Mouse (Mus musculus): ENCODE measurements around the gene Exoc3l4. TPM values are rescaled to one million over a fixed set of nuclear protein-coding genes. Genes with fewer than 3 reads are reported as not detected.
A peak's percentile ranks its signal among the peaks of the same experiment; 100 is the strongest.

Gene Exoc3l4
- 1 to 10 TPM; 6.1 to 7.1 TPM for total RNA-seq (2021)
- long read RNA-seq, partial matches to known transcripts, result 0 of 1 reads
- long read RNA-seq, other reads (novel, unspliced or antisense), result 1 of 1 reads

DNA sequence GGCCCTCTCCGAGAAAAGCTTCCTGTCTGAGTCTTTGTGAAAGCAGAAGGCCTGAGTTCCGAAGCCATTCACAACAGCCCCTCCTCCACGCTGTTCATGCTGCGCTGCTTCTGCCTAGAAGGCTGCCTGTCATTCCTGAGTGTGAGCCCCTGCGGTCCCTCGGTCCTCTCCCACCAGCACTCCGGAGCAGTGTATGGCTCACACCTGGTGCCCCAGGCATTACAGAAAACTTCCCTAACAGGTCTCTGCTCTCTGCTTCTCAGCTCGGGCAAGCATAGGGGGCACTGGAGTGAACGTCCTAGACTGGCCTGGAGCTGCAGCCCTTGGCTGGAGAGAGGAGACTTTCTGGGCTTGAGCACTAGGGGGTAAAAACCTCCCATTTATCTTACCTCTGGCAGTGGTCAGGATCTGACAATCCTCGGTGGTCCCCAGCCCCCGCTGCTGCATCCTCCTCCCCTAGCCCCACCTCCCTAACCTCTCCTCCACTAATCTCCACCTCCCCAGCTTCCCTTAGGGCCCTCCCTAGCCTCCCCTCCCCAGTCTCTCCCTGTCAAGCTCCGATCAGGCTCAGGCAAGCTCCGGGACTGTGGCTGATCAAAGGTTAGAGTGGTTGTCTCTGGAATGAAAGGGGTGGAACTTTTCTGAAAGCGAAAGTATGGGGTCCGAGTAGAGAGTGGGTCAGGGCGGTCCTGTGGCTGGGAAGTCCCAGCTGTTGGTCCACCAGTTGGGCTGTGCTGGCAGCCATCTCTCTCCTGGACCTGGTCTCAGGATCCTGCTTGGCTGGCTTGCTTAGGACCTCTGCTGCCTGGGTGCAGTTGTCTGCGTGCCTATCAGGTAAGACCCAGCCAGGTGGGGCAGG lies at the start of gene Exoc3l4:
Gene Exoc3l4 (plus strand): TSS at position 97 of the 859 bp plus-strand sequence.
- DNase-seq (ENCODE audit: low spot score in 2 of 2), result no peak

DNA sequence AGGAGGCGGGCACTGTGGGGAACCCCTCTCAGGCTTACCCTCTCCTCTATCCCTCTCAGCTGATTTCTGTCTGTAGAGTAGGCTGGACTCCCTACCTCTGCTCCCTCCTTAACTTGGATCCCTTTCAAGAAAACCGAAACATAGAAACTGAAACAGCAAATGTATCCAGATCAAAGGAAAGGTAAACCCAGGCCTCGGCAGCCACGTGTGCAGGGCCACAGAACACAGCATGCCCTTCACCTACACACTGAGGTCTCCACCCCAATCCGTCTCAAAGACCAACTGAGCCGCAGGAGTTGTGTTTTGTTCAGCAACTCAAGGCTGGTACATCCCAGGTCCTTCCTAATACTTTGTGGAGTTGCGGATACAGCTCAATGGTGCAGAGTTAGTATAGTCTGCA lies 49.8 kb upstream of the Exoc3l4 start:
- DNase-seq (ENCODE audit: low spot score in 2 of 2), result no peak

DNA sequence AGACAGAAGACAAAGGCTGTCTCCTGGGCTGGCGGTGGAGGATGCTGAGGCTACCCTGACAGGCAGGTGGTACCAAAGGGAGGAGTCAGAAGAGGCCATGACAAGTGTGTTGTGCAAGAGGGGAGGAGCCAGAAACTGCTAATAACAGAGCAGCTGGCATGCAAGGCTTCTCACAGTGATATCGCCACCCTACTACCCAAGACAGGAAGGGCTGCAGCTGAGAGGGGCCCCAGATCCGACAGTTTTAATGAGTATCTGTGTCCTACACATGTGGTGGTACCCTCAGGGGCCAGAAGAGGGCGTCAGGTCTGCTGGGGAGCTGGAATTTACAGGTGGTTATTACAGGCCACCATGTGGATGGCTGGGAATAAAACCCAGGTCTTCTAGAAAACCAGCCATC lies 46.6 kb upstream of the Exoc3l4 start:
- no peak for DNase-seq (ENCODE audit: low spot score in 2 of 2)

DNA sequence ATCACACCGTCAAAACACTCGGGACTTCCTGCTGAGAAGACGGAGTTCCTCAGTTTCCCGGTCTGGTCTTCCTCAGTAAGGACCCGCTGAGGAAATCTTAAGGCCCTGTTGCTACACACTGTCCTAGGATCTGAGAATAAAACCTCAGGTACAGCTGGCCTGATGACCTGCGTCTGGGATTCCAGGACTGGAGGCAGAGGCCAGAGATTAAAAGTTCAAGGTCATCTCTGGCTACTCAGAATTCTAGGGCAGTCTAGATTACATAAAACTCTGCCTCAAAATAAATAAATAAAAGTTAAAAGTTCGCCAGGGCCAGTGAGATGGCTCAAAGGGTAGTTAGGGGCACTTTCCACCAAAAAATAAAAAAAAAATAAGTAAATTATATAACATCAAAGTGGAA lies 44.9 kb upstream of the Exoc3l4 start:
- no peak for DNase-seq (ENCODE audit: low spot score in 2 of 2)

DNA sequence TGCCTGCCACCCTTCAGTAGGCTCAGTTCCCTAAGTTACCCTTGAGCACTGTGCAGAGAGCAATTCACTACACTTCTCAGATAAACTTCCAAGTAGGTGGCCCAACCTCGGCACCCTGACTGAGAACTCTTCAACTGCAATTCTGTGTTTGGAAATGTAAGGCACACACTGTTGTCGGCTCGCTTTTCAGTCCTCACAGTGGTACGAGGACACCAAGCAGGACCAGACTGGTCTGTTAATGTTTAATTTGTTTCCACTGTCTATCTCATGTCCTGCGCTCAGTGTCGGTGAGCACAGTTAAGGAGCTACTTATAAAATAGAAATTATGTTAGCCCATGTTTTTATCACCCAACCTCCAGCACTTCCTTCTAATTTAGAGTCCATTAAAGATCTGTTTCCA lies 43.4 kb upstream of the Exoc3l4 start:
- DNase-seq (ENCODE audit: low spot score in 2 of 2), result no peak

DNA sequence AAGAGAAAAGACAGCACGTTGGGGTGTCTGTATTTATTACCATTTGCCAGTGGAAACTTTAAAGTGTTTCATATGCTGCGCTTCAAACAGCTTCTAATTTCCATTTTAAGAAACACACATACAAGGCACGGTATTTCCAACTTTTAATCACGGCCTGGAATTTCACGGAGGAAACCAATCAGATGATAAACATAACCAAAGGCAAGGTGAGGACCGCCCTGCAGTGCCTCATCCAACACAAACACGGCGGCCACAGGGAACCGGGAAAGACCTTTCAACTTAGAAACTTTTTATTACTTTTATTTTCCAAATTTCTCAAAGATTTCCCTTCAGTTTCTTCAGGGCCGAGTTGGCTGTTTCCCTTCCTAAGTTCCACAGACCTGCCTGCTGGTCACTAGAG lies 42.1 kb upstream of the Exoc3l4 start:
- no peak for DNase-seq (ENCODE audit: low spot score in 2 of 2)

DNA sequence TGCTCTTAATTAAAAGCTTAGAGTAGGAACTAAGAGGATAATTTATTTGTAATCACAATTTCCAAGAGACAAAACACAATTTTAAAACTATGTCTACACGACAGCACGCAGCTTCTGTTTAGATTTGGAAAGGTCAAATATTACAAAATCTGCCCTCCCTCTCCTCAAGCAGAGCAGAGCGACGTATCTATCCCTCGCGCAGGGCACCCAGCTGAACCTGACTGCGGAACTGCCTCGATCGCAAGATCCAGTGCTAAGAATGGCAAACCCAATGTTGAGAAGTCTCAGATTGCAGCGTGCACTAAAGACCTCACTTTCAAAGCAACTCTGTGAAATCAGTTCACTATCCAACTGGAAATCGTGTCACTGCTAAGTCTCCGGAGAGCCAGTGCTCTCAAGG lies 41.3 kb upstream of the Exoc3l4 start:
- DNase-seq (ENCODE audit: low spot score in 2 of 2), result no peak

DNA sequence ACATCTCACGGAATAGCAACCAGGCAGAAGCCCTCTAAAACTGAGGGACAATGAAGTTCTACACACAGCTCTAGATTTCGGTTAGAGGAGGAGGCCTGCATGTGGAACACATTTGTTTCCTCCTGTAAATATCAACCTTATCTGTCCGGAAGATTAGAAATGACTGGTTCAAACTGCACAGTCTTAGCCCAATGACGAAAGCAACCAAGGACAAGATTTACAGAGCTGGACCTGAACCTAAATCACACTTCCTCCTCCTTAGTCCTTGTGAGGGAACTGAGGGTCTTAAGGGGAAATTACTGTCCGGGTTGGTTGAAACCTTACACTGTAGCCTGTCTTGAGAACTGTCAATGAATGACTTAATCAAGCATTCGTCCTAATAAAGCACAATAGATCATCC lies 40.8 kb upstream of the Exoc3l4 start:
- DNase-seq (ENCODE audit: low spot score in 2 of 2), result no peak

DNA sequence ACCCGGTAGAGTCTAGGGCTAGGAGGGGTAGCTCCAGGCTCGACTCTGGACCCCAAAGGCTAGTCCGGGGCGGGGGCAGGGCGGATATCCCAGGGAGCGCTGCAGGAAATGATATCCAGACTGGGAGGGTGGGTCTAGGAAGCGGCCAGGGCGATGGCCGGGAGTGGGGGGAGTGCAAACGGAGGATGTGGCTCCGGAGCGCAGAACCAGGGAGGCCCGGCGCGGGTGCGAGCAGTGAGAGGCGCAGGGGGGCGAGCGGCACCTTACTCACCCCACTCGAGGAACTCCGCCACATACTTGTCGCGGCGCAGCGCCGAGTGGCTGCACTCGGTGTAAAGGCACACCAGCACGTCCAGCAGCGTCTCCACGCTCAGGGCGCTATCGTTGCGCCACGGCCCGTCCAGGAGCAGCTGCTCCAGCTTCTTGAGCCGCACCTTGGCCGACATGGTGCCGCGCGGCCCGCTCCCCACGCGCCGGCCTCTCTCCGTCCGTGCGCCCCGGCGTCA lies 39.9 kb upstream of the Exoc3l4 start:
- DNase-seq (ENCODE audit: low spot score in 2 of 2), result peak in 1 of 2 experiments; percentile 36

DNA sequence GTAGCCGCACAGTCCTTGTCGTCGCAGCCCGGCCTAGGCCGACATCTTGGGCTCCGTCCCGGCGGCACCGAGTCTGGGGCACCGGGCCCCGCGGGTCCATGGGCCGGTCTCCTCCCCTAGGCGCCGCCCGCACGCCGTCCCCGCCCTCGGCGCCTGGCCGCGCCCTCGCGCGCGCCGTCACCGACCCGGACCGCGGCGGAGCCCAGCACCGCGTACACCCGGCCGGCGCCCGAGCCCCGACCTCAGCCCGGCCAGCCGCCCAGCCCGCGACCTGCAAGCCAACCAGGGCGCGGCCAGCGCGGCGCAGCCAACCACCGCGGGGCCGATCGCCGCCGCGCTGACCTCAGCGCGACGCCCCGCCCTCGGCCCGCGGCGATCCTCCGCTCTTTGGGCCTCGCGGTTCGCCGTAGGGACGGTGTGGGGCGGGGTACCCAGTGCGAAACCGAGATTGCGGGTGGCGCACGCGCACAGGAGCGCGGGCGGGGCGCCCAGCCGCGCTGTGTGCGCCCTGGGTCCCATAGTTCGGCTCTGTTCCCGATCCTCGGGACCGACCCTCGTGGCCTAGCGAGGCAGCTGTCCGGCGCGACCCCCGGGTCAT lies 39.3 kb upstream of the Exoc3l4 start, which contains the start of gene Cdc42bpb:
Gene Cdc42bpb (minus strand): TSS at position 343 of the 598 bp plus-strand sequence.
- peak; percentile 91 to 96 for DNase-seq (ENCODE audit: low spot score in 2 of 2)

DNA sequence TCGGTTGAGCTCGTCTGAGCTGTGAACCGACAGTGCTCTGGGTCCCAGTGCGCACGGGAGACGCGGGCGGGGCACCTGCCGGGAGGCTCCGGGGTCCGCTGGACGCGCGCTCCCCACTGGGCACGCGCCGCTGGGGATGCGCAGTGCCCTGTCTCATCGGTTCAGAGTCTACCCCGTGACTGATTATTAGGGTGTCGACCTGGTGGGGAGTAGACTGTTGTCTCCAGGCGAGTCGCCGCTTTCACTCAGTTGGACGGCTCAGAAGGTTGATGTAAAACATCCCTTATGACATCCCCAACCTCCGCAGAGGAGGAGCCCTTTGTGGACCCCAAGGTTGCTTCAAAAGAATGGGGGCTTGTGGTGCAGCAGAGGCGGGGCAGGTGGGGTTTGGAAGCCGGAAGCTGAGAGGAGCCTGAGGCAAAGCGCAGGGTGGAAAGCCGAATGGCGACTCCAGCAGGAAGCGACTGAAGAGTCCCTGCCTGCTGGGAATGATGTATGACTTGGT lies 38.8 kb upstream of the Exoc3l4 start:
- no peak for DNase-seq (ENCODE audit: low spot score in 2 of 2)

DNA sequence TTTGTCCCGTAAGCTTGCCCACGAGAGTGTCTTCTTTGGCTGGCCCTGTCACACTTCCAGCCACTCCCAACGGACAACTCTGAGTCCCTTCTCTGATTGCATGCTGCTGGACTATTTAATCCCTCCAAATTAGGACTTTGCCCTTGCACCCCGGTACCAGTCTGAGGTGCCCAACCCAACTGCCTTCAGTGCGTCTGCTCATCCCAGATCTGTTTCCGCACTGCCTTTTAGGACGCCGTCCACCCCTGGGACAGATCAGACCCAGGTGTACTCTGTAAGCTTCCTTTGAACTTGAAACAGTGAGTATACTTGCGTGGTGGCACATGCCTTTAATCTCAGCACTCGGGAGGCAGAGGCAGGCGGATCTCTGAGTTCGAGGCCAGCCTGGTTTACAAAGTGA lies 38.0 kb upstream of the Exoc3l4 start:
- DNase-seq (ENCODE audit: low spot score in 2 of 2), result no peak

DNA sequence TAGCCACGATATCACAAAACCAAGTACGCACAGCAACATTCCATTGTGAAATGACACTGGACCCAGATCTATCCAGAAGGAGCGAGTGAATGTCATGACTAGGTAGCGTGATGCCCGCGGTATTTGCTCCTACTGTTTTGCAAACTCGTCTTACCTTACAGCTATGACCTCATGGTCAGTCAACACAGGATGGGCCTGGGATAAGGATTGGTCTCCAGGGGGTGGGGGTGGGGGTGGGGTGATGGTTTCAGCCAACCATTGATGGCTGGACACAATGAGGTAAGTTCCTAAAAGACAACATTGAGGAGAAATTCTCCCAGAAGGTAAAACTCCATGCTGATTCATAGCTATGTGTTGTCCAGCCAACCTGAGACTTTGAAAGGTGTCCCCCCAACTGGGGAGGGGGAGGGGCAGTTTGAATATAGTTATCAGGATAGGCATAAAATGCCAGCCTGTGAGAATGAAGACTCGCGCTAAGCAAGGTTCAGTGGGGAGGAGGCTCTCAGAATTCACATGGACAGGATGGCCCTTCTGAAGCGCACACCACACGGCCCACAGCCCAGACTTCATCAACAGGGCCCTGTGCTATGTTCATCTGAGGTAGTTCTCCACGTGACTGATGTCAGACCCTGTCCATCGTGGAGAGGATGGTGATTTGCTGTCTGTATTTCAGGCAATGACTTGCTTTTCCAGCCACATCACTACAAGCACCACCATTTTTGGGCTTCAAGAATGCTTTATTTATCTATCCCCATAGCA lies 30.8 kb upstream of the Exoc3l4 start:
- no peak for DNase-seq (ENCODE audit: low spot score in 2 of 2)

DNA sequence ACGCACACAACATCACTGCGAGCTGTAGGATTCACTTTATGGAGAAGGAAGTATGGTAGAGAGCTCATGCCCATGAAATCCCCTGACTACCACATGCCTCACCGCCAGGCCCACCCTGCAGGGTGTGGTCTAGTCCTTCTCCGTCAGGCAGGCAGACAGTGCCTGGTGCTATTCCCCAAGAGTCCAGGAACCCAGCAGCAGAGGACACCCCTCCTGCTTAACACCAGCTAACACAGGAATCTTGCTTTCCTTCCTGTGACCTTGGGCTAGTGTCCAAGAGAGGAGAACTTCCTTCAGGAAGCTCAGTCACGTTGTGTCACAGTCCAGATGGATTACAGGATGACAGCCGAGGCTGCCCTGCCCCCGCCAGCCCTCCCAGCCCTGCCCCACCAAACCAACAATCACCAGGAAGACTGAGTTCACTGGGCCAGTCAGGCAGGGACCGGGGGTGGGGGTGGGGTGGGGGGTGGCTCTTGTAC lies 30.1 kb upstream of the Exoc3l4 start:
- DNase-seq (ENCODE audit: low spot score in 2 of 2), result no peak

DNA sequence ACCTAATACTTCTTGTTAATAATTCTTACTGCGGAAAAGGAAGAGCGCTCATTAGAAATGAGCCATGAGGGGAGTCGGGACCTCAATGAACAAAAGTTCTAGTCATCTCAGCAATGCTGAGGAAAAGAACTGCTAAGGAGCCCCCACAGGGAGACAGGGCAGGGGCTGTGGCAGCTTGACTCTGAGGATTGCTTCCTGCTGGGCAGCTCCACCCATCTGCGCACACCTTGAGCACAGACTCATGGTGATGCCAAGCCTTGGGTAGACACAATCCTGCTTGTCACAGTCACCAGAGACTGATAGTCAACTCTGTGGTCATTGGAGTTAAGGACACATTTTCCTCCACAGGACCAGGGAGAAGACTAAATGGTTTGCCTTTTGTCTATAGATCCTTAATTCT lies 29.7 kb upstream of the Exoc3l4 start:
- no peak for DNase-seq (ENCODE audit: low spot score in 2 of 2)

DNA sequence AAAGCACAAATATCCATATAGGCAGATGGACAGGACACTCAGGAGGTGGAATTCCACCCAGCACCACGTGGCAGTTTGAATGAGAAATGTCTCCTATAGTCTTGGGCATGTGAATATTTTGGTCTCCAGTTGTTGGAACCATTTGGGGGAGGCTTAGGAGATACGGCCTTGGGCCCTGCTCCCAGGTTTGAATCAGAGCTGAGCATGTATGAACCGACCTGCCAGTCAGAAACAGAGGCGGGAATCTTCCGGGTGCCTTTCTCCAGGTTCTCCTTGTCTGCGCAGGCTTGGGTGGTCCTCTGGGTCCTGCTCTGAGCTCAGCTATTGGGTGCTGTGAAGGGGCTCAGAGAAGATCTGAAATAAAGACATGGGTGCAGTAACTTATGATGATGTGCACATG lies 22.8 kb upstream of the Exoc3l4 start:
- DNase-seq (ENCODE audit: low spot score in 2 of 2), result no peak

DNA sequence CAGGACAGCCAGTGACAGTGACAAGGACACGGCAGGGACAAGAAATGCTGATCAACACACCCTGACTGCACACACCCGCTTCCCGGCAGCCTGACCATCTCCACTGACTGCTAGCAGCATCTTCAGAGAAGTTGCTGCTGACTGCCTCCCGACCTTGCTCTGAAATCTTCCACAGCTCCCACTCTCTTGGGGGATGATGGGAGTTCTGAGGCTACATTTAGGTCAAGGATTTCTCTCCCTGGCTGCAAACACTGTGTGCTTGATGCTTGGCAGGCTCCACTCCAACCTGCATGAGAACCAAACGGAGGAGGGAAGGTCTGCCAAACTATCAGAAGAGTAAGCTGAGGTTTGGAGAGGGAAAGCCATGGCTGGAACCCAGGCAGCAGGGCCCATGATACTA lies 19.8 kb upstream of the Exoc3l4 start:
- DNase-seq (ENCODE audit: low spot score in 2 of 2), result no peak

DNA sequence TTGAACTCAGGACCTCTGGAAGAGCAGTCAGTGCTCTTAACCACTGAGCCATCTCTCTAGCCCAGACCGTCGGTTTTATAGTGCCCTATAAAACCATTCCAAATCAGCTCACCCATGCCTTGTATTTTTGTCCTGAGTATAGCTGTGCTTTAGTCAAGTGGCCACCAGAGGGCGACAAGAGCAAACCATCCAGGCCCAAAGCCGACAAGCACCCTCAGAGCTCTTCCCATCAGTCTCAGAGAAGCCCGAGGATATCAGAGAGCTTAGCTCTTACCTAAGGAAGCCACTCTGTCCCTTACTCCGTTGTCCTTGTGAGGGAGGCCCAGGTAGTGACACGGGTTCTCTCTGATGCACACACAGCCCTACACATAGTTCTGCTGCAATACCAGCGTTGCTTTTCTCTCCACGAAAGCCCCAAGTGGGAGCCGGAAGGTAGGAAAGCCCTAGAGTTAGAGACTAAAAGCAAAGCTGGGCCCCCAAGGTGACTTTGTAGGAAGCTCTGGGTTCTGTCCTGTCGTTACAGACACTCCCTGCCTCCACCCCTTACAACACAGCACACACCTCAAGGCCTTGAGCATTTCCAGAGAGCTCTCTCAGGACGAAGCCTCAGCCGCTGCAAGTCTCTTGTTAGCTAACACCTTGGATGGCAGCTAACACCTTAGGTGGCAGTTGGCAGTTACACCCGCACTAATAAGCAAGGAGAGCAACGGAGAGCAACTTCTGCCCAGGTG lies 15.2 kb upstream of the Exoc3l4 start:
- peak; percentile 66 to 86 for DNase-seq (ENCODE audit: low spot score in 2 of 2)

DNA sequence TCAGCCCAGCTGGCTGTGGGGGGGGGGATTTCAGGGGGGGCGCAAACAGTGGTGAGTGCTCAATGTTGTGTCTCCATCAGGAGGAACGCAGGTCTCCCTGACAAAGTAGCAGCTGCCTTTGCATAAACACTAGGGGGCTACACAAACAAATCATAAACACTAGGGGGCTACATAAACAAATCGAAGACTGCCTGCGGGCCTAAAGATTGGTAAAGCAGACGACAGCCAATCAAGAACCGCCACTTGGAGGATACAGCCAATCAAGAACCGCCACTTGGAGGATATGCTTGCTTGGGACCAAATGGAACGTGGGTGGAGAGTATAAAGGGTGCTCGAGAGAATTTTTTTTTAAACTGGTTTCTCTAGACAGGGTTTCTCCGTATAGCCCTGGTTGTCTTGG lies 11.9 kb upstream of the Exoc3l4 start:
- no peak for DNase-seq (ENCODE audit: low spot score in 2 of 2)

DNA sequence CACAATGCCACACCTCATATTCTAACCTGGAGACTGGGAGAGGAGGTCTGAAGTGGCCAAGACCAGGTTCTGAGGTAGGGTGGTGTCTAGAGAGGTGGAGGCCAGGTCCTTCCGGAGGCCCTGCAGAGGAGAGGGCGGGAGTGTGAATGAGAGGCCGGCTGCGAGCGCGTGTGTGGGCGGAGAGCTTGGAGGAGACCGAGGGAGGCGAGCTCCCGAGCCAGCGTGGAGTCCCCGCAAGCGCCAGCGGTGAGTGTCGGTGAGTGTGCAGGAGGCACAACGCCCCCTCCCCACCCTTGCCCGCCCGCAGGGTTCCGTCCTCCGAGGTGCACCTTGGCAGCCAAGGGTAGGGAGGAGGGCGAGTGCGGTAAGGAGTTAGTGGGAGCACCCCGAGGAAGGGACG lies 10.2 kb upstream of the Exoc3l4 start, which contains the start of gene Lbhd2:
Gene Lbhd2 (plus strand): TSS at position 188 of the 400 bp plus-strand sequence.
- no peak for DNase-seq (ENCODE audit: low spot score in 2 of 2)

DNA sequence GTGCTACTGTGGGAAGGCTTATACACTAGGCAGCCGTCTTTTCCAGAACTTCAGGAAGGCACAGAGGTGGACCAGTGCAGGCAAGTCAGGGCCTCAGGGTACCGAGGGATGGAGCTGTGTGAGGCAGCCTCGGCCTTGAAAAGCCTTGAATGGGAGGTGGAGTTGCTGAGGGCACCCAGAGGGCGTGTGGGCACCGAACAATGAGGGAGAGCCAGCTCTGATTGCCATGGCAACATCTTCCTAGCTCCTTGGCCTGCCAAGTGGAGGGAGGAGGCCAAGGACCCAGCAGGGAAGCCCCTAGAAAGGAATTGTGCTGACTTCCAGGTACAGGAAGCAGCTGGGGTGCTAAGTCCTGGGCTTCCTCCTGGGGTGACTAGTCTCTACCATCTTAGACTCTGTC lies 7.2 kb upstream of the Exoc3l4 start:
- no peak for DNase-seq (ENCODE audit: low spot score in 2 of 2)

All from layer of hippocampus, adult 18-20 months (tissue).